Mouse (Mus musculus) lung, postnatal 0 days (tissue): Measurements from ENCODE around the gene Fam69b.

Source experiments
- CTCF ChIP-seq: IDR thresholded peaks from 2 replicates; pipeline ENCODE4 v1.5.1; 2016; ENCODE audit warnings: antibody characterized with exemption, mild to moderate bottlenecking
- EP300 ChIP-seq: IDR thresholded peaks from 2 replicates; pipeline ENCODE4 v1.6.1; 2016; ENCODE audit warnings: antibody characterized with exemption, mild to moderate bottlenecking, control low read depth

- TF ChIP-seq CTCF (no peak), EP300 (no peak; the same call in 1 of the 2 replicates)
These were observed 17.7 kb upstream of the Fam69b start for GRCm38 (mm10) chr2:26610526-26610925.
